13 mouse cellular contexts compared by ENCODE assay signal in the genomic region with DNA sequence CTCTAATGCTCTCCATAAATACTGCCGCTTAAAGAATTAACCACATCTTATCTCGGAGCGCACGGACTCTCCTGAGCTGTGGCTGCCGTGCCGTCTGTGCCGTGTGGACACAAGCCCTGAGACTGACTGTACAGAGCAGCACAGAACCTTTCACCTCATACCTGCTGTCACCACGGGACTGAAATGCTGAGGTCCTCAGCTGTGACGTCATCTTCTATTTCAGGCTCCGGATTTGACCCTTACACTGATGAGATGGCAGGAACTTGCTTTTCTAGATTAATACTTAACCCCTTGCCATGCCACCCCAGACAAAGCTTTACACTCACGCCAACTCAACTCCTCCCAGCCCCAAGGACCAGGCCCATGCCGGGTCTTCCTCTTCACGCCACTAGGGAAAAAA. TPM values are rescaled to one million over a fixed set of nuclear protein-coding genes. Genes with fewer than 3 reads are reported as not detected.
DNase-seq lines count a peak whose midpoint lies in the region; ATAC-seq and TF ChIP-seq lines count a peak whose summit lies in the region.
"Had no signal": no experiment of that assay in that cellular context is flagged by ENCODE, and none has a peak within 500 bp of the region (broad histone marks: within the 10 kb centered on the region; RNA-seq: fewer than 3 reads in every experiment).

No protein-coding gene starts in this region.

- peaks cover 16 to 28% of the 10 kb centered on the region in 2 experiments for H3K4me1 ChIP-seq in CH12.LX (ENCODE audit: control insufficient read depth in 1 of 2, insufficient read depth in 2 of 2)
- peaks cover 1% of the 10 kb centered on the region for H3K4me1 ChIP-seq in heart, adult 2 months (ENCODE audit: control insufficient read depth, insufficient read depth, low read length)
- H3K4me1 ChIP-seq in intestine, embryonic 16.5 days (ENCODE audit: control insufficient read depth, insufficient read depth, low read length): peaks cover 5% of the 10 kb centered on the region; the same call in 1 of the 2 replicates
- H3K4me1 ChIP-seq in liver, embryonic 13.5 days (replicated peaks): 0 out of 2 replicates have a peak, but pooled peaks cover 2% of the 10 kb centered on the region
- H3K4me1 ChIP-seq: embryonic facial prominence, embryonic 12.5 days had no signal

- no peak for TF ChIP-seq POLR2A in CH12.LX (IDR thresholded peaks at IDR 0.05; ENCODE audit: low read depth, low read length)
- TF ChIP-seq POLR2A in heart, adult 2 months (IDR thresholded peaks at IDR 0.05; ENCODE audit: insufficient read depth, low read depth, low read length): peak; percentile 49; the same call in 1 of the 2 replicates

- WGBS in heart, adult 2 months: 22% methylated on average over 13 of the region's 13 CpGs
- 53% methylated on average over 13 of the region's 13 CpGs for WGBS in intestine, embryonic 16.5 days
- 61% methylated on average over 13 of the region's 13 CpGs for WGBS in liver, embryonic 13.5 days (ENCODE audit: insufficient replicate concordance)

- no peak for TF ChIP-seq EP300 in CH12.LX (IDR thresholded peaks at IDR 0.05; ENCODE audit: low read length)
- peak; percentile 63; the same call in 1 of the 2 replicates for TF ChIP-seq EP300 in heart, adult 2 months (IDR thresholded peaks at IDR 0.05; ENCODE audit: insufficient read depth, low read depth, low read length)

- no peak overlapping the region for H3K9ac ChIP-seq in CH12.LX (ENCODE audit: insufficient read depth, low read depth)
- no peak overlapping the region for H3K9ac ChIP-seq in heart, adult 2 months (ENCODE audit: low read depth, low read length)
- no peak overlapping the region for H3K9ac ChIP-seq in intestine, embryonic 16.5 days (ENCODE audit: low read depth, low read length)
- H3K9ac ChIP-seq in liver, embryonic 13.5 days: no peak overlapping the region
- H3K9ac ChIP-seq: embryonic facial prominence, embryonic 12.5 days had no signal

- H3K9me3 ChIP-seq in CH12.LX (replicated peaks; ENCODE audit: low read length): peaks cover 2% of the 10 kb centered on the region
- H3K9me3 ChIP-seq in intestine, embryonic 16.5 days (ENCODE audit: control insufficient read depth, low read length): no peaks in the 10 kb centered on the region
- H3K9me3 ChIP-seq in liver, embryonic 13.5 days (replicated peaks): no peaks in the 10 kb centered on the region
- H3K9me3 ChIP-seq: embryonic facial prominence, embryonic 12.5 days had no signal

- in situ Hi-C loops in CH12.LX (cut with MboI; ENCODE audit: low pct_ligation_motif_present, low pct_unique_long_range_greater_than_20kb, low sequenced_read_pairs): loop anchor here (5.0 kb wide), 1 partner anchor 53 kb away; no protein-coding TSS in a partner anchor

- ATAC-seq in intestine, embryonic 16.5 days: peak; percentile 94
- peak; percentile 62 for ATAC-seq in liver, embryonic 13.5 days (ENCODE audit: low read depth)
- ATAC-seq: forebrain, embryonic 14.5 days had no signal

- no peak for TF ChIP-seq CTCF in CH12.LX (conservative IDR thresholded peaks at IDR 0.05 in 1 of 2, IDR thresholded peaks at IDR 0.05 in 1 of 2; ENCODE audit: low read depth in 2 of 2, low read length in 2 of 2)
- TF ChIP-seq CTCF in heart, adult 2 months (IDR thresholded peaks at IDR 0.05): no peak

- no peaks in the 10 kb centered on the region for H3K27me3 ChIP-seq in CH12.LX (replicated peaks)
- H3K27me3 ChIP-seq in heart, adult 2 months (ENCODE audit: control insufficient read depth, insufficient read depth, low read length): no peaks in the 10 kb centered on the region
- no peaks in the 10 kb centered on the region for H3K27me3 ChIP-seq in intestine, embryonic 16.5 days (replicated peaks; ENCODE audit: control insufficient read depth, insufficient read depth, low read length)
- H3K27me3 ChIP-seq in liver, embryonic 13.5 days: no peaks in the 10 kb centered on the region
- H3K27me3 ChIP-seq: embryonic facial prominence, embryonic 12.5 days had no signal

- intact Hi-C loops in heart, adult 2 months (cut with DNase I): no loop called here
- intact Hi-C loops in left cerebral cortex, postnatal 14 days (cut with DNase I): no loop called here

- no peaks in the 10 kb centered on the region for H3K36me3 ChIP-seq in CH12.LX (replicated peaks in 1 of 2; ENCODE audit: control insufficient read depth in 1 of 2, insufficient read depth in 1 of 2, low read length in 1 of 2)
- no peaks in the 10 kb centered on the region for H3K36me3 ChIP-seq in heart, adult 2 months (ENCODE audit: control insufficient read depth, insufficient read depth, low read length)
- H3K36me3 ChIP-seq in intestine, embryonic 16.5 days (ENCODE audit: control insufficient read depth, insufficient read depth, low read length): no peaks in the 10 kb centered on the region
- H3K36me3 ChIP-seq in liver, embryonic 13.5 days: no peaks in the 10 kb centered on the region
- H3K36me3 ChIP-seq: embryonic facial prominence, embryonic 12.5 days had no signal

- H3K4me3 ChIP-seq in CH12.LX (replicated peaks in 1 of 3; ENCODE audit: low read depth in 2 of 3, low read length in 2 of 3, poor library complexity in 1 of 3): no peak overlapping the region
- no peak overlapping the region; the same call in 1 of the 2 replicates for H3K4me3 ChIP-seq in heart, adult 2 months
- H3K4me3 ChIP-seq in intestine, embryonic 16.5 days (ENCODE audit: low read length): no peak overlapping the region
- H3K4me3 ChIP-seq in liver, embryonic 13.5 days (replicated peaks): no peak overlapping the region
- H3K4me3 ChIP-seq: embryonic facial prominence, embryonic 12.5 days; layer of hippocampus, adult 2 months had no signal

- no peak for DNase-seq in CH12.LX (ENCODE audit: extremely low read depth)
- peak in 1 of 2 experiments; percentile 25 for DNase-seq in heart, adult 2 months
- DNase-seq in liver, embryonic 13.5 days: no peak
- no peak for DNase-seq in T-cell, adult 2 months (ENCODE audit: low spot score)
- DNase-seq in left cerebral cortex, postnatal 14 days (ENCODE audit: low spot score in 2 of 2): no peak
- no peak for DNase-seq in embryo, embryonic 11 days
- DNase-seq: cerebellum, adult 11 months; lung, postnatal 14 days; thymus, adult 2 months had no signal

- dilution Hi-C loops in CH12.LX (cut with MboI; ENCODE audit: extremely low pct_ligation_motif_present, extremely low pct_unique_long_range_greater_than_20kb, low sequenced_read_pairs): no loop called here

- TF ChIP-seq RAD21 in CH12.LX (IDR thresholded peaks at IDR 0.05; ENCODE audit: low read depth, low read length): no peak

- H3K27ac ChIP-seq in CH12.LX (ENCODE audit: insufficient read depth, low read depth): no peak overlapping the region
- peak overlapping the region; percentile 47; the same call in 1 of the 2 replicates for H3K27ac ChIP-seq in heart, adult 2 months
- peak overlapping the region; percentile 47; the same call in 1 of the 2 replicates for H3K27ac ChIP-seq in intestine, embryonic 16.5 days (ENCODE audit: low read length)
- no peak overlapping the region for H3K27ac ChIP-seq in liver, embryonic 13.5 days
- H3K27ac ChIP-seq: embryonic facial prominence, embryonic 12.5 days; layer of hippocampus, adult 2 months had no signal

- no peak overlapping the region for H3K4me2 ChIP-seq in CH12.LX (ENCODE audit: insufficient read depth, low read depth, poor library complexity, severe bottlenecking)
- peak overlapping the region; percentile 31 for H3K4me2 ChIP-seq in intestine, embryonic 16.5 days (ENCODE audit: low read depth, low read length)
- H3K4me2 ChIP-seq in liver, embryonic 13.5 days: 0 out of 2 replicates have a peak overlapping the region, but pooled peaks have one; percentile 14
- H3K4me2 ChIP-seq: embryonic facial prominence, embryonic 12.5 days had no signal

- H3K79me2 ChIP-seq in CH12.LX (replicated peaks; ENCODE audit: control insufficient read depth, extremely low read depth, insufficient read depth, poor library complexity, severe bottlenecking): no peaks in the 10 kb centered on the region
- H3K79me2 ChIP-seq in heart, adult 2 months (replicated peaks; ENCODE audit: control insufficient read depth, insufficient read depth, low read length): no peaks in the 10 kb centered on the region

TF ChIP-seq in CH12.LX, 34 proteins besides CTCF, POLR2A, EP300 and RAD21:
- TF ChIP-seq MAX (IDR thresholded peaks at IDR 0.05; ENCODE audit: low read length): no peak
- peak; percentile 90 for TF ChIP-seq MEF2A (IDR thresholded peaks at IDR 0.05; ENCODE audit: borderline replicate concordance, low read depth, low read length)
- TF ChIP-seq JUN (IDR thresholded peaks at IDR 0.05; ENCODE audit: insufficient read depth, low read depth, low read length): peak; percentile 29; the same call in 1 of the 2 replicates
TF ChIP-seq in CH12.LX: peak in this region for 2.

RNA-seq across cellular contexts. Expression of gene Otud7b, which starts 10.1 kb away (rescaled TPM):
- total RNA-seq in CH12.LX (2012; rRNA removed): 14.4 and 14.9 TPM in 2 replicates
- total RNA-seq in CH12.LX (2014; rRNA removed): 10.9 and 12.3 TPM in 2 replicates
- polyA plus RNA-seq in CH12.LX (2012; ENCODE audit: insufficient read length, low read depth): 17.7 and 18.7 TPM in 2 replicates
- total RNA-seq in heart, adult 2 months (2021): 10 to 100 TPM; 46.0 to 57.4 TPM
- 10.9 and 15.8 TPM in 2 replicates for polyA plus RNA-seq in heart, adult 2 months (2012; rRNA removed)
- polyA plus RNA-seq in intestine, embryonic 16.5 days (2015; fragmentation: Nextera tagmentation; extraction: Ambion mirVana): 14.7 and 15.5 TPM in 2 replicates
- polyA plus RNA-seq in liver, embryonic 13.5 days (2015; fragmentation: Nextera tagmentation; extraction: Ambion mirVana): 11.3 and 11.4 TPM in 2 replicates
- 10 to 100 TPM; 18.2 to 22.3 TPM for total RNA-seq in left cerebral cortex, postnatal 14 days (2021)

RNA-seq across cellular contexts. Expression of gene Vps45, which starts 35.9 kb away (rescaled TPM):
- total RNA-seq in CH12.LX (2012; rRNA removed) (19.1 and 20.8 TPM in 2 replicates), CH12.LX (2014; rRNA removed) (16.8 and 19.6 TPM in 2 replicates)
- 14.5 and 16.2 TPM in 2 replicates for polyA plus RNA-seq in CH12.LX (2012; ENCODE audit: insufficient read length, low read depth)
- total RNA-seq in heart, adult 2 months (2021): 10 to 100 TPM; 23.0 to 24.5 TPM
- polyA plus RNA-seq in heart, adult 2 months (2012; rRNA removed): 4.3 and 7.1 TPM in 2 replicates
- polyA plus RNA-seq in intestine, embryonic 16.5 days (2015; fragmentation: Nextera tagmentation; extraction: Ambion mirVana): 28.0 and 28.5 TPM in 2 replicates
- 17.3 and 17.7 TPM in 2 replicates for polyA plus RNA-seq in liver, embryonic 13.5 days (2015; fragmentation: Nextera tagmentation; extraction: Ambion mirVana)
- total RNA-seq in left cerebral cortex, postnatal 14 days (2021): 10 to 100 TPM; 34.3 to 37.3 TPM

Comparison
In these comparisons a context has a peak if more than half of its experiments do, and no peak if none do; other contexts are left out.
1. H3K27ac ChIP-seq: peak in heart, adult 2 months (single experiment) and intestine, embryonic 16.5 days (single experiment); none in CH12.LX (single experiment) and liver, embryonic 13.5 days (single experiment).